Mouse (Mus musculus) T-cell, adult 2 months (primary cell): ENCODE data around the gene Gdf1.

ENCODE experiments used
- DNase-seq: peaks from one replicate; pipeline ENCODE4 v3.0.0; 2022; ENCODE audit warnings: low spot score

Gene Gdf1

DNA sequence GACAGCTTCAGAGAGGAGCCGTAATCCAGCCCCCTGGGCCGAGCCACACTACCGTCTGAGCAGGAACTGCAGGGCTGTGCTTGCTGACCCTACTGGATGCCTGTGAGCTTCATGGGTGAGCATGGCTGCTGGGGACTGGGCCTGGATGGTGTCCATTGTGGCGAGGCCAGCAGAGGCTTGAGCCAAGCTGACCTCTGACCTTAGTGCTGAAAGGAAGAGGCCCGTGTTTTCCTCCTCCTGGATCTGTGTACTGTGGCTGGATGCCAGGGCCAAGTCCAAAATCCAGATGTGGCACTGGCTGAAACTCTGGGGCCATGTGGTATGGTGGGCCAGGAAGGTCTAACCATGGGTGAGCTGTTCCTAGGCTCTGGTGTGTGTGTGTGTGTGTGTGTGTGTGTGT lies 34.4 kb downstream of the Gdf1 start:
- no peak for DNase-seq

DNA sequence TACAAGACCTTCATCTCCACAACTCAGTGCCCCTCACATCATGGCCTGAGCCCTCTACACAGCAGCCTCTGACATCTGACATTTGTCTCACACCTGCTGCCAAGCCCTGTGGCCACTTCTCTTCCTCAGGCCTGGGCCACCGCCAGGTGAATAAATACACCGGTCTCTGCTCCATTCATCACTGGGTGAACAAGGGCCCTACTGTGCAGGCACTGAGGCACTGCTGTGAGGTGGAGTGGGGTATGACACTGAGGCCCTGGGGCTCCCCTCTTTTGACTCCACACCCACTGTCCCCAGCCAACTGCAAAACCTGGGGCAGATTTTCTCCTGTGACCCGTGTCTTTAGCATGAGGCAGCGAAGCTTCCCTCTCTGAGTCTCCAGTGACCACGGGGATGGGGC lies 37.0 kb downstream of the Gdf1 start:
- DNase-seq, result no peak

DNA sequence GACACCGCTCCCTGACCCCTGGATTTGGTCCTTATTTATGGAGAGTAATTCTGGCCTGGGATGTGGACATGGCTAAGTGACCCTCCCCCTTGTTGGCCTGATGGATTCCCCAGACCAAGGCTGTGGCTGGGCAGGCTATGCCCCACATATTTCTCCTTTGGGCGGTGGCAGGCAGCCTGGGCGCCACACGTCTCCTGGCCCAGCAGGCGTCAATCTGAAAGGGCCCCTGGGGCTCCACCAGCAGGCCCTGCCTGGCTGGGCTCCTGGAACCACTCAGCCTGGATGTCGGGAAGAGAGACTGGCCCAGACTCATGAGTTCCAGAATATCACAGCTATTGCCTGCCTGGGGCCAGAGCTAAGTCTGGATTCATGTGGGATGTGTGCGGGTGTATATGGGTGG lies 40.9 kb downstream of the Gdf1 start:
- no peak for DNase-seq

DNA sequence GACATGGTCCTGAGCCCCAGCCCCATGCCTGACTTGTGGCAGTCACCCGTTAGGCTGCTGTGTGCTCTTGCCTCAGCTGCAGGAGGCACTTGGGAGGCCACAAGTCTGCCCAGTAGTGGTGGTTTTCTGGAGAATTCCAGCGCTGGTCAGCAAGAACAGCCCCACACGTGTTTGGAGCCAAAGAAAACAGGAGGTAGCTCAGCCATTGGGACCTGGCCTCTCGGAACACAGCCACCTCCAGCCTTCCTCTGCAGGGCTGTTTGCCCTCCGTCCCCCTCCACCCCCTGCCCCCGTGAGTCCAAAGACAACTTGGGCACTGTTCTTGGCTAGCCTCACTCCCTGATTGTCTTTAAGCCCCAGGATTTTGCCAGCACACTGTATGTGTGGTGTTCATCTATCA lies 42.3 kb downstream of the Gdf1 start:
- DNase-seq, result no peak

DNA sequence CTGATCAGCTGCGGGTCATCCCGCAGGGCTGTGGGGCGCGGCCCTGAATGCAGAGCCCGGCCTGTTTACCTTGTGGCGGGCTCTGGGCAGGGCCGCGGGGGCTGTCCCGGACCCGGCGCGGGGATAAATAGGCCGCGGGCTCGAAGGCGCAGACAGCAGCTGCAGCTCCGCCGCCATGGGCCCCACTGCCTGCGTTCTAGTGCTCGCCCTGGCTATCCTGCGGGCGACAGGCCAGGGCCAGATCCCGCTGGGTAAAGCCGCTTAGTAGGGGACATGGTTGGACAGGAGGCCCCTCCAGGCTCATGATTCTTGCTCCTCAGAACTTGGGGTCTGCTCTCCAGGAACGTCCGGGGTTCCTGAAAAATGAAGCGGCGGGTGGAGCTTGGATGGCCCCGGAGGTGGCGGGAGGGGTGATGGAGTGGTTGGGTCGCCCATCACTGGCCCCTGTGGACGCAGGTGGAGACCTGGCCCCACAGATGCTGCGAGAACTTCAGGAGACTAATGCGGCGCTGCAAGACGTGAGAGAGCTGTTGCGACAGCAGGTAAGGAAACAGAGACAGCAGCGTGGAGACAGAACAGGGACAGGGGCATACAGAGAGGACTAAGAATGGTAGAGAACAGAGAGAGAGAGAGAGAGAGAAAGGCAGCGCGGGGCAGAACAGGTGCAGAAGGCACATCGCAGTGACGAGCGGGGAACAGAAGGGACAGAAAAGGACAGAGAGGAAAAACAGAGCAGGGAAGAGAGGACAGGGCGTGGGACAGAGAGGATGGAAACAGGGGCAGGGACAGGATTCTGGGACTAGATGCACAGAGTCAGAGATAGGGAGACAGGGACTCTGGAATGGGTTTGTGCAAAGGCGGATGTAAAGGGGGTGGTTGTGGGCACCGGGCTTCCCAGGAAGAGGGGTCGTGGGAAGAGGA lies 44.0 kb downstream of the Gdf1 start, which contains the start of gene Comp:
Comp (plus strand) TSS at position 162 of the 921 bp plus-strand sequence.
- no peak for DNase-seq

DNA sequence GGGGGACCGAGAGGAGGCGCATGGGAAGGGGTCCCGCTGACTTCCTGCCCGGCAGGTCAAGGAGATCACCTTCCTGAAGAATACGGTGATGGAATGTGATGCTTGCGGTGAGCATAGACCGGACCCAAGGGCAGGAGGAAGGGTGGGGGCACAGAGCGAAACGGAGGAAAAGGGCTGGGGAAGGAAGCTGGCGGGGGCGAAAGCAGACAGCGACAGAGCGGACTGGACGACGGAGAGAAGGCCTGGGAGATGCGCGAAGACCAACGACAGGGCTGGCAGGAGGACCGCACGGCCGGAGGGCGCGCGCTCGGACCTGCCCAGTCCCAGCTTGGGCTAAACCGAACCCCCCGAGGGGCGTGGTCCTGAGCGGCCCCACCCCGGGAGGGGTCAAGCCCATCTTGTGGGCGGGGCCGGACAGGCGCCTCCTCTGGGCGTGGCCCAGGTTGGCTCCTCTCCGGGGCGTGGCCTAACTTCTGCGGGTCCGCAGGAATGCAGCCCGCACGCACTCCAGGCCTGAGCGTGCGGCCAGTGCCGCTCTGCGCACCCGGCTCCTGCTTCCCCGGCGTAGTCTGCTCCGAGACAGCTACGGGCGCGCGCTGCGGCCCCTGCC lies 44.8 kb downstream of the Gdf1 start:
- peak; percentile 39 for DNase-seq

DNA sequence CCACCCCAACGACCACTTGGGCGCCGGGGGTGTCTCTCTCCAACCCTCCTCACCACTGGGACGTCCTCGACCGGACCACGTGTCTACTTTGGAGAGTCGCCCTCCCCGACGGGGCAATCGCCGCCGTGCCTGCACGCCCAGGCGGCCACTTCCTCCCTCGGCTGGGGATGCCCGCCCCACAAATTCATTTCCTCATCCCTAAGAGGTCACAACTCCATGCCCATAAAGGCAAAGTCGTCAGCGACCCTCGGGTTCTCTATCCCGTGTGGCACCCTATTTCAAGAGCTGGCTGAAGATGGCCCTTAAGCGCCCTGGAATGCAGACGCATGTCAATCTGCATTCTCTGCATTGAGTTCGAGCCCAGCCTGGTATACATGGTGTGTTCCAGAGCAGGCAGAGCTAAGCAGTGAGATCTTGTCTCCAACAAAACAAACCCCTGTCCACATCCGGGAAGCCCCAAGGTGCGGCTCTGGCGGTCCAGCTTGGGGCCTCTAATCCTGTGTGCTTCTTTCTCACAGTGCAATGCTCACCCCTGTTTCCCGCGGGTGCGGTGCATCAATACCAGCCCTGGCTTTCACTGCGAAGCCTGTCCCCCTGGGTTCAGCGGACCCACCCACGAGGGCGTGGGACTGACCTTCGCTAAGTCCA lies 45.7 kb downstream of the Gdf1 start:
- DNase-seq, result peak; percentile 33

DNA sequence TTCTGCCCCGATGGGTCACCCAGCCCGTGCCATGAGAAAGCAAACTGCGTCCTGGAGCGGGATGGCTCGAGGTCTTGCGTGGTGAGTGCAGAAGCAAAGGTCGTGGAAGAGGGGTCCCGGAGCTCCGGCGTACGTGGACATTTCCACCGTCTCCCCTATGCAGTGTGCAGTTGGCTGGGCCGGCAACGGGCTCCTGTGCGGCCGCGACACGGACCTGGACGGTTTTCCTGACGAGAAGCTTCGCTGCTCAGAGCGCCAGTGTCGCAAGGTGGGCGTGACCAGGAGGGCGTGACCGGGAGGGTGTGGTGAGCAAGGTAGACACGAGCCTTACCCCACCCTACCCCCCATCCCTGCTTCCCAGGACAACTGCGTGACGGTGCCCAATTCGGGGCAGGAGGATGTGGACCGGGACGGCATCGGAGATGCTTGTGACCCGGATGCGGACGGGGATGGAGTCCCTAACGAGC lies 46.7 kb downstream of the Gdf1 start:
- DNase-seq, result peak; percentile 12

DNA sequence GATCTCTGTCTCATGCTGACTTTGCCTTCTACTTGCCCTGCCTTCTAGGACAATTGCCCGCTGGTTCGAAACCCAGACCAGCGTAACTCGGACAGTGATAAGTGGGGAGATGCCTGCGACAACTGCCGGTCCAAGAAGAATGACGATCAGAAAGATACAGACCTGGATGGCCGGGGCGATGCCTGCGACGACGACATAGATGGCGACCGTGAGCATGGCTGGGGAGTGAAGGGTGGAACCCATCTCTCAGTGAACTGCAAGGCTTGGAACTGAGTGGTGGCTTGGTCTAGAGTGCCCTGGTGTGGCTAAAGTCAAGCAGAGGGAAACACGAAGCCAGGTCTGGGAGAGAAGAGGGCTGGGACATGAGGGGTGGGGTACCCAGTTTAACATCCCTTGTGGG lies 47.4 kb downstream of the Gdf1 start:
- no peak for DNase-seq

DNA sequence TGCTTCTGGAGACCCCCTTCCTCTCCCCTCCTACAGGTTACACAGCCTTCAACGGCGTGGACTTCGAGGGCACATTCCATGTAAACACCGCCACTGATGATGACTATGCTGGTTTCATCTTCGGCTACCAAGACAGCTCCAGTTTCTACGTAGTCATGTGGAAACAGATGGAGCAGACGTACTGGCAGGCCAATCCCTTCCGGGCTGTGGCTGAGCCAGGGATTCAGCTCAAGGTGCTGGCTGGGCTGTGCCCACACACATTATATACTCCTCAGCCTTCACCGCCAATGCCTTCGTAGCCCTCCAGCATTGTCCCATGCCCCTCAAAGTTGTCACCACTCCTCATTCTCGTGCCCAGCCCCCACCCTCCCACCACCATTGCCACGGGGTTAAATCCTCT lies 50.5 kb downstream of the Gdf1 start:
- no peak for DNase-seq
